Mouse (Mus musculus): Measurements from ENCODE around the gene Abcb8. TPM values are rescaled to one million over a fixed set of nuclear protein-coding genes. Genes with fewer than 3 reads are reported as not detected.

The Abcb8 gene
- total and polyA plus RNA-seq, 3 experiments = 76.9 to 124 TPM; not detected in 1

GRCm38 (mm10) chr5:24383026-24383859, 10.2 kb upstream of the Abcb8 start (continued):
- TF ChIP-seq EP300 (IDR thresholded peaks at IDR 0.05; ENCODE audit: low read depth in 1 of 2, low read length in 2 of 2) (peak; percentile 9 to 46; a peak in 3 of 4 replicates), CHD2 (IDR thresholded peaks at IDR 0.05; ENCODE audit: low read length) (no peak), ZMIZ1 (IDR thresholded peaks at IDR 0.05; ENCODE audit: low read depth, low read length) (no peak; the same call in 1 of the 2 replicates), CTCF (IDR thresholded peaks at IDR 0.05 in 2 of 3, conservative IDR thresholded peaks at IDR 0.05 in 1 of 3; ENCODE audit: control insufficient read depth in 1 of 3, insufficient read depth in 1 of 3, low read depth in 2 of 3, low read length in 3 of 3, poor library complexity in 1 of 3, severe bottlenecking in 1 of 3) (peak; percentile 36 to 77 (median 74); a peak in 5 of 6 replicates), NELFE (IDR thresholded peaks at IDR 0.05; ENCODE audit: low read depth, low read length) (peak; percentile 72), SIN3A (IDR thresholded peaks at IDR 0.05; ENCODE audit: low read length) (peak; percentile 100), MXI1 (IDR thresholded peaks at IDR 0.05; ENCODE audit: low read depth, low read length) (peak; percentile 99), CHD1 (IDR thresholded peaks at IDR 0.05; ENCODE audit: low read depth, low read length) (no peak), JUND (IDR thresholded peaks at IDR 0.05; ENCODE audit: low read depth, low read length) (peak; percentile 78; the same call in 1 of the 2 replicates), TAL1 (IDR thresholded peaks at IDR 0.05; ENCODE audit: low read length) (0 out of 2 replicates have a peak, but pooled peaks have one; percentile 16), UBTF (IDR thresholded peaks at IDR 0.05; ENCODE audit: borderline replicate concordance, insufficient read depth, low read depth, low read length) (no peak), TBP (IDR thresholded peaks at IDR 0.05; ENCODE audit: low read depth, low read length) (no peak; the same call in none of the 2 replicates), MAX (IDR thresholded peaks at IDR 0.05; ENCODE audit: low read length) (peak; percentile 85; the same call in 1 of the 2 replicates), BHLHE40 (IDR thresholded peaks at IDR 0.05; ENCODE audit: borderline replicate concordance, low read depth, low read length) (0 out of 2 replicates have a peak, but pooled peaks have one; percentile 55), ZNF384 (IDR thresholded peaks at IDR 0.05; ENCODE audit: low read depth, low read length) (no peak)

- peak overlapping the region; percentile 34; the same call in 1 of the 2 replicates for H3K27ac ChIP-seq (ENCODE audit: control insufficient read depth, low read depth, low read length)
- peak overlapping the region in 1 of 2 experiments; percentile 61; a peak in 2 of 4 replicates for H3K4me3 ChIP-seq (ENCODE audit: control insufficient read depth in 1 of 2, insufficient read depth in 1 of 2, low read depth in 2 of 2, low read length in 2 of 2)
- peaks cover 0 to 48% of the 10 kb centered on the region in 2 experiments; a peak in 2 of 4 replicates for H3K36me3 ChIP-seq (ENCODE audit: control insufficient read depth in 1 of 2, insufficient read depth in 2 of 2, low read length in 2 of 2)
- peak overlapping the region; percentile 13 for H3K9ac ChIP-seq (ENCODE audit: control insufficient read depth, low read depth, low read length, poor library complexity, severe bottlenecking)
- no peaks in the 10 kb centered on the region for H3K9me3 ChIP-seq (replicated peaks; ENCODE audit: insufficient read depth, low read length)
- H3K79me2 ChIP-seq (ENCODE audit: control insufficient read depth, insufficient read depth, low read length, poor library complexity) = peaks cover 29% of the 10 kb centered on the region
- H3K27me3 ChIP-seq (ENCODE audit: control insufficient read depth in 1 of 2, insufficient read depth in 2 of 2, low read length in 2 of 2) = no peaks in the 10 kb centered on the region
- H3K4me1 ChIP-seq (ENCODE audit: control insufficient read depth in 1 of 2, insufficient read depth in 2 of 2, low read length in 2 of 2) = peaks cover 19 to 67% of the 10 kb centered on the region in 2 experiments
- TF ChIP-seq TBP (IDR thresholded peaks at IDR 0.05; ENCODE audit: low read depth, low read length) (0 out of 2 replicates have a peak, but pooled peaks have one; percentile 34), MYC (IDR thresholded peaks at IDR 0.05; ENCODE audit: low read depth, low read length) (peak; percentile 33; the same call in 1 of the 2 replicates), POLR2A (IDR thresholded peaks at IDR 0.05; ENCODE audit: control insufficient read depth in 1 of 2, insufficient read depth in 1 of 2, low read depth in 1 of 2, low read length in 2 of 2, poor library complexity in 1 of 2) (no peak), CHD2 (IDR thresholded peaks at IDR 0.05; ENCODE audit: low read length) (no peak), RCOR1 (IDR thresholded peaks at IDR 0.05; ENCODE audit: low read depth, low read length) (0 out of 2 replicates have a peak, but pooled peaks have one; percentile 18), MAZ (IDR thresholded peaks at IDR 0.05; ENCODE audit: low read depth, low read length) (0 out of 2 replicates have a peak, but pooled peaks have one; percentile 14), BHLHE40 (IDR thresholded peaks at IDR 0.05; ENCODE audit: borderline replicate concordance, low read depth, low read length) (no peak), NELFE (IDR thresholded peaks at IDR 0.05; ENCODE audit: low read depth, low read length) (no peak), HCFC1 (IDR thresholded peaks at IDR 0.05; ENCODE audit: low read depth, low read length) (0 out of 2 replicates have a peak, but pooled peaks have one; percentile 40), EP300 (IDR thresholded peaks at IDR 0.05; ENCODE audit: low read depth in 1 of 2, low read length in 2 of 2) (peak in 1 of 2 experiments; percentile 29; a peak in 1 of 4 replicates), SIN3A (IDR thresholded peaks at IDR 0.05; ENCODE audit: low read length) (peak; percentile 37; the same call in 1 of the 2 replicates)
- peak; percentile 77 for DNase-seq (ENCODE audit: low read depth, low spot score)
These were observed 9.1 kb upstream of the Abcb8 start for GRCm38 (mm10) chr5:24384407-24384806.
